Mouse (Mus musculus) olfactory bulb, adult 2 months (tissue): Measurements from ENCODE around the gene Fbxw11. TPM values are rescaled to one million over a fixed set of nuclear protein-coding genes. Genes with fewer than 3 reads are reported as not detected.

ENCODE experiments used
- H3K27ac ChIP-seq: fragments of 200-500 bp; 2 replicates; pipeline ENCODE4 v1.5.1; 2012; ENCODE audit warnings: low read depth, low read length; ENCODE audit not compliant: insufficient read depth
- H3K4me1 ChIP-seq: fragments of 200-500 bp; 2 replicates; pipeline ENCODE4 v1.6.1; 2012; ENCODE audit warnings: low read length; ENCODE audit not compliant: control insufficient read depth, insufficient read depth
- H3K4me3 ChIP-seq: fragments of 200-500 bp; 2 replicates; pipeline ENCODE4 v1.5.1; 2012; ENCODE audit warnings: mild to moderate bottlenecking, low read depth, low read length, moderate library complexity; ENCODE audit not compliant: insufficient read depth
- CTCF ChIP-seq: fragments of 200-500 bp; IDR thresholded peaks from 2 replicates; pipeline ENCODE4 v1.5.1; 2012; ENCODE audit warnings: low read depth, mild to moderate bottlenecking, low read length, moderate library complexity; ENCODE audit not compliant: insufficient read depth
- POLR2A ChIP-seq: fragments of 200-500 bp; IDR thresholded peaks from 2 replicates; pipeline ENCODE4 v1.6.1; 2012; ENCODE audit warnings: mild to moderate bottlenecking, low read depth, low read length, moderate library complexity; ENCODE audit not compliant: insufficient read depth
- WGBS: fragments of 180-500 bp; shearing (Covaris S2); methylation state at CpG from one replicate; pipeline ENCODE4 v1.1.7; 2018; 5-methylcytosine and 5-hydroxymethylcytosine counted together
- polyA plus RNA-seq: library from polyadenylated mRNA; stranded (reverse); fragments of >200 nt; gene quantifications from 2 replicates; pipeline ENCODE4 v1.2.4, GENCODE M21; 2012; ENCODE audit warnings: low replicate concordance; ENCODE audit not compliant: missing spikeins, insufficient read depth, insufficient read length

Fbxw11 gene
- polyA plus RNA-seq, 1 experiment = not detected

GRCm38 (mm10) chr11:32723287-32723686, 80.8 kb downstream of the Fbxw11 start:
- WGBS = 84% methylated on average over 2 of the region's 2 CpGs
- Histone ChIP-seq H3K27ac (no peak overlapping the region), H3K4me3 (no peak overlapping the region), H3K4me1 (no peaks in the 10 kb centered on the region)
- TF ChIP-seq POLR2A (no peak), CTCF (no peak)

GRCm38 (mm10) chr11:32725171-32725570, 82.6 kb downstream of the Fbxw11 start:
- H3K4me1 ChIP-seq = no peaks in the 10 kb centered on the region
- no peak overlapping the region for H3K4me3 ChIP-seq
- WGBS = 80% methylated on average over 9 of the region's 9 CpGs
- H3K27ac ChIP-seq = no peak overlapping the region
- no peak for TF ChIP-seq CTCF
- TF ChIP-seq POLR2A = no peak

- TF ChIP-seq POLR2A (no peak), CTCF (no peak)
- Histone ChIP-seq H3K4me1 (peaks cover 6% of the 10 kb centered on the region), H3K27ac (no peak overlapping the region), H3K4me3 (no peak overlapping the region)
- WGBS = 55% methylated on average over 5 of the region's 5 CpGs
Observed at GRCm38 (mm10) chr11:32732467-32732866, 89.9 kb downstream of the Fbxw11 start.

- no peak for TF ChIP-seq CTCF
- no peak for TF ChIP-seq POLR2A
Observed at GRCm38 (mm10) chr11:32733195-32733594, 90.7 kb downstream of the Fbxw11 start.

GRCm38 (mm10) chr11:32736371-32736770, 93.8 kb downstream of the Fbxw11 start:
- TF ChIP-seq CTCF = no peak
- no peak for TF ChIP-seq POLR2A
- Histone ChIP-seq H3K4me3 (no peak overlapping the region), H3K27ac (no peak overlapping the region), H3K4me1 (peaks cover 6% of the 10 kb centered on the region)
- WGBS = 95% methylated on average over 2 of the region's 2 CpGs

More at GRCm38 (mm10) chr11:32733195-32733594, 90.7 kb downstream of the Fbxw11 start:
- H3K4me3 ChIP-seq = no peak overlapping the region
- H3K27ac ChIP-seq = no peak overlapping the region
- 66% methylated on average over 6 of the region's 6 CpGs for WGBS
- peaks cover 6% of the 10 kb centered on the region for H3K4me1 ChIP-seq

- H3K4me3 ChIP-seq = no peak overlapping the region
- WGBS = 76% methylated on average over 5 of the region's 5 CpGs
- TF ChIP-seq POLR2A (no peak), CTCF (no peak)
- no peak overlapping the region for H3K27ac ChIP-seq
- H3K4me1 ChIP-seq = peaks cover 1% of the 10 kb centered on the region
Observed at GRCm38 (mm10) chr11:32737729-32738128, 95.2 kb downstream of the Fbxw11 start.

GRCm38 (mm10) chr11:32743891-32744290, 101.4 kb downstream of the Fbxw11 start:
- TF ChIP-seq CTCF (no peak), POLR2A (no peak)
- 90% methylated on average over 5 of the region's 5 CpGs for WGBS
- no peak overlapping the region for H3K27ac ChIP-seq

GRCm38 (mm10) chr11:32744463-32744862, 101.9 kb downstream of the Fbxw11 start:
- H3K4me1 ChIP-seq = peaks cover 6% of the 10 kb centered on the region
- WGBS = 85% methylated on average over 7 of the region's 7 CpGs
- TF ChIP-seq CTCF (no peak), POLR2A (no peak)

More at GRCm38 (mm10) chr11:32743891-32744290, 101.4 kb downstream of the Fbxw11 start:
- Histone ChIP-seq H3K4me1 (peaks cover 6% of the 10 kb centered on the region), H3K4me3 (no peak overlapping the region)

GRCm38 (mm10) chr11:32745466-32745865, 102.9 kb downstream of the Fbxw11 start:
- Histone ChIP-seq H3K4me1 (peaks cover 6% of the 10 kb centered on the region), H3K4me3 (no peak overlapping the region), H3K27ac (no peak overlapping the region)
- no peak for TF ChIP-seq POLR2A
- no peak for TF ChIP-seq CTCF
- WGBS = 94% methylated on average over 4 of the region's 4 CpGs

More at GRCm38 (mm10) chr11:32744463-32744862, 101.9 kb downstream of the Fbxw11 start:
- H3K4me3 ChIP-seq = no peak overlapping the region
- H3K27ac ChIP-seq = no peak overlapping the region

GRCm38 (mm10) chr11:32746036-32746435, 103.5 kb downstream of the Fbxw11 start:
- no peak for TF ChIP-seq POLR2A
- TF ChIP-seq CTCF = no peak
- H3K27ac ChIP-seq = no peak overlapping the region
- peaks cover 6% of the 10 kb centered on the region for H3K4me1 ChIP-seq
- H3K4me3 ChIP-seq = no peak overlapping the region
- WGBS = 54% methylated on average over 5 of the region's 5 CpGs
